ENCODE assay signal across 21 mouse cellular contexts in genomic region chr6:145193038-145193437, GRCm38 (mm10).
"Had no signal": no experiment of that assay in that cellular context is flagged by ENCODE, and none has a peak within 500 bp of the region (broad histone marks: within the 10 kb centered on the region; RNA-seq: fewer than 3 reads in every experiment).

No protein-coding gene starts in this region.

- DNase-seq: kidney, postnatal 10 days; kidney, postnatal 36 days; left cerebral cortex, postnatal 4 days; liver, postnatal 0 days; lung, embryonic 14.5 days; right cerebral cortex, adult 18-20 months; right cerebral cortex, postnatal 14 days; right cerebral cortex, postnatal 4 days; spleen, adult 18-20 months had no signal

- H3K27ac ChIP-seq: kidney, embryonic 15.5 days; limb, embryonic 12.5 days; limb, embryonic 15.5 days; liver, embryonic 14.5 days; macrophage; midbrain, embryonic 12.5 days; midbrain, embryonic 15.5 days; neural tube, embryonic 12.5 days; neural tube, embryonic 15.5 days; stomach, postnatal 0 days had no signal

- H3K4me1 ChIP-seq: kidney, embryonic 15.5 days; limb, embryonic 12.5 days; limb, embryonic 15.5 days; midbrain, embryonic 12.5 days; midbrain, embryonic 15.5 days; neural tube, embryonic 12.5 days; neural tube, embryonic 15.5 days had no signal

- H3K27me3 ChIP-seq: kidney, embryonic 15.5 days; limb, embryonic 12.5 days; limb, embryonic 15.5 days; midbrain, embryonic 12.5 days; midbrain, embryonic 15.5 days; neural tube, embryonic 12.5 days; neural tube, embryonic 15.5 days had no signal

- H3K9me3 ChIP-seq: kidney, embryonic 15.5 days; limb, embryonic 12.5 days; limb, embryonic 15.5 days; midbrain, embryonic 12.5 days; midbrain, embryonic 15.5 days; neural tube, embryonic 12.5 days; neural tube, embryonic 15.5 days had no signal

- H3K4me3 ChIP-seq: kidney, embryonic 15.5 days; limb, embryonic 12.5 days; limb, embryonic 15.5 days; midbrain, embryonic 12.5 days; midbrain, embryonic 15.5 days; neural tube, embryonic 12.5 days; neural tube, embryonic 15.5 days had no signal

- H3K9ac ChIP-seq: kidney, embryonic 15.5 days; limb, embryonic 12.5 days; limb, embryonic 15.5 days; liver, embryonic 14.5 days; liver, postnatal 0 days; lung, embryonic 14.5 days; midbrain, embryonic 12.5 days; midbrain, embryonic 15.5 days; neural tube, embryonic 12.5 days; neural tube, embryonic 15.5 days had no signal

- ATAC-seq: liver, postnatal 0 days; lung, postnatal 0 days; midbrain, embryonic 15.5 days had no signal

- H3K4me2 ChIP-seq: kidney, embryonic 15.5 days; limb, embryonic 12.5 days; limb, embryonic 15.5 days; liver, embryonic 11.5 days; lung, embryonic 14.5 days; midbrain, embryonic 12.5 days; midbrain, embryonic 15.5 days; neural tube, embryonic 12.5 days; neural tube, embryonic 15.5 days had no signal

- H3K36me3 ChIP-seq: kidney, embryonic 15.5 days; limb, embryonic 12.5 days; limb, embryonic 15.5 days; midbrain, embryonic 12.5 days; midbrain, embryonic 15.5 days; neural tube, embryonic 12.5 days; neural tube, embryonic 15.5 days had no signal
